Mouse (Mus musculus) thymus, adult 2 months (tissue): ENCODE data around the gene Gm12166.

Experiments used
- CTCF ChIP-seq: fragments of 200-500 bp; IDR thresholded peaks from 2 replicates; pipeline ENCODE4 v1.5.1; 2012; ENCODE audit warnings: mild to moderate bottlenecking, control low read depth, low read length, moderate library complexity, borderline replicate concordance; ENCODE audit not compliant: control insufficient read depth, poor library complexity, insufficient read depth; ENCODE audit errors: extremely low read depth
- POLR2A ChIP-seq: fragments of 200-500 bp; IDR thresholded peaks from 2 replicates; pipeline ENCODE4 v1.6.1; 2012; ENCODE audit warnings: mild to moderate bottlenecking, low read length, control low read depth, moderate library complexity; ENCODE audit not compliant: control insufficient read depth, poor library complexity, insufficient read depth; ENCODE audit errors: extremely low read depth

- no peak for TF ChIP-seq CTCF
- TF ChIP-seq POLR2A: no peak
These were observed 30.3 kb downstream of the Gm12166 start for GRCm38 (mm10) chr11:46021850-46022249.
